Mouse (Mus musculus): Measurements from ENCODE around the gene Glod5. TPM values are rescaled to one million over a fixed set of nuclear protein-coding genes. Genes with fewer than 3 reads are reported as not detected.

Glod5 gene
- polyA plus RNA-seq, 1 experiment: not detected

DNA sequence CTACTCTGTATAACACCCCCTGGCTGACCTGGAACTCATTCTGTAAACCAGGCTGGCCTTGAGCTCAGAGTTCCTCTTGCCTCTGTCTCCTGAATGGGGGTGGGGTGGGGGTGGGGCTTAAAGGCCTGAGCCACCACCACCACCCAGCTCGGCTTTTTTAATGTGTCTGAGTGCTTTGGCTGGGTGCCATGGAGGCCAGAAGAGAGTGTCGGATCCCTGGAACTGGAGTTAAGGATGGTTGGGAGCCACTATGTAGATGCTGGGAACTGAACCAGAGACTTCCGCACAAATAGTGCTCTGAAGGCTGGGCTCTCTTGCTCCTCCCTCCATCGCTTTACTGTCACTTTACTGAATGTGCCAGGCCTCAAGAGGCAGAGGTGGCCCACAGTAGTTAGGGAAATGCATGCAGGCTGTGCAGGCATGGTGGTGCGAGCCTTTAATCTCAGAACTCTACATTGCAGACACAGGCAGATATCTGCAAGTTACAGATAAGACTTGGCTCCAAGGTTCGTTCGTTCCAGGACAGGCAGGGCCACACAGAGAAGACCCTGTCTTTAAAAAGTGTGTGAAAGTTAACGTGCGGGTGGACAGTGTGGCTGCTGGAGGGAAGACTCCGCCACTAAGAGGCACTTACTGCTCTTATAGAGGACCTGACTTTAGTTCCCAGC lies 25.1 kb downstream of the Glod5 start:
- Histone ChIP-seq H3K27ac (replicated peaks; ENCODE audit: low read depth, low read length) (no peak overlapping the region), H3K4me1 (ENCODE audit: control insufficient read depth, insufficient read depth, insufficient read length, low read length) (no peaks in the 10 kb centered on the region), H3K4me3 (ENCODE audit: insufficient read depth, low read depth, low read length) (no peak overlapping the region)

GRCm38 (mm10) chrX:7992379-7993067 lies 25.8 kb downstream of the Glod5 start:
- Histone ChIP-seq H3K4me1 (ENCODE audit: control insufficient read depth, insufficient read depth, insufficient read length, low read length) (no peaks in the 10 kb centered on the region), H3K27ac (replicated peaks; ENCODE audit: low read depth, low read length) (no peak overlapping the region), H3K4me3 (ENCODE audit: insufficient read depth, low read depth, low read length) (no peak overlapping the region)

DNA sequence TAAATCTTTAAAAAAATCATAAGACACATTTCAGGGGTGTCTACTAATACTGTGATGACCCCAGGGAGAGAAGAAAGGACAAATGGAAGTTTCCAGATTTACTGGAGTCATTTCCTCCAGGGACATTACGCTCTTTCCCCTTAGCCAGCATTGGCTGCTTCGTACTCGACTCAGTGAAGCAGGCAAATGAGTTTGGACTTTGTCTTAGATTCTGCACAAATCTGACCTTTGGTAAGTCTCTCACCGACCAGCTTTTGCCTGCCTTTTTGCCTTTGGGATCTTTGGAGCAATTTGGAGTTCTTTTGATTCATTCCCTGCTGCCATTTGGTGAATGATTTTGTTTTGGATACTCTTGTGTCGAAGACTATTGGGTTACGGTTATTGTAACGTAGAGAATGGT lies 36.9 kb downstream of the Glod5 start:
- peak overlapping the region; percentile 89 for H3K27ac ChIP-seq (replicated peaks; ENCODE audit: low read depth, low read length)
- peak overlapping the region; percentile 37; the same call in 1 of the 2 replicates for H3K4me3 ChIP-seq (ENCODE audit: insufficient read depth, low read depth, low read length)
- no peaks in the 10 kb centered on the region for H3K4me1 ChIP-seq (ENCODE audit: control insufficient read depth, insufficient read depth, insufficient read length, low read length)

GRCm38 (mm10) chrX:7977892-7978291 lies 40.4 kb downstream of the Glod5 start, which contains the start of gene Gata1:
Gene Gata1 (minus strand): TSS chrX:7978071.
- no peaks in the 10 kb centered on the region for H3K4me1 ChIP-seq (ENCODE audit: control insufficient read depth, insufficient read depth, insufficient read length, low read length)
- no peak within 1 kb of the TSS for H3K4me3 ChIP-seq (ENCODE audit: insufficient read depth, low read depth, low read length)
- H3K27ac ChIP-seq (replicated peaks; ENCODE audit: low read depth, low read length): no peak within 1 kb of the TSS

GRCm38 (mm10) chrX:7971292-7971691 lies 47.0 kb downstream of the Glod5 start:
- Histone ChIP-seq H3K27ac (replicated peaks; ENCODE audit: low read depth, low read length) (no peak overlapping the region), H3K4me1 (ENCODE audit: control insufficient read depth, insufficient read depth, insufficient read length, low read length) (no peaks in the 10 kb centered on the region), H3K4me3 (ENCODE audit: insufficient read depth, low read depth, low read length) (no peak overlapping the region)

GRCm38 (mm10) chrX:7968899-7969298 lies 49.4 kb downstream of the Glod5 start:
- no peaks in the 10 kb centered on the region for H3K4me1 ChIP-seq (ENCODE audit: control insufficient read depth, insufficient read depth, insufficient read length, low read length)
- no peak overlapping the region for H3K27ac ChIP-seq (replicated peaks; ENCODE audit: low read depth, low read length)
- no peak overlapping the region for H3K4me3 ChIP-seq (ENCODE audit: insufficient read depth, low read depth, low read length)

GRCm38 (mm10) chrX:7968226-7968625 lies 50.1 kb downstream of the Glod5 start:
- no peak overlapping the region for H3K27ac ChIP-seq (replicated peaks; ENCODE audit: low read depth, low read length)
- no peak overlapping the region for H3K4me3 ChIP-seq (ENCODE audit: insufficient read depth, low read depth, low read length)
- no peaks in the 10 kb centered on the region for H3K4me1 ChIP-seq (ENCODE audit: control insufficient read depth, insufficient read depth, insufficient read length, low read length)

GRCm38 (mm10) chrX:7967596-7968201 lies 50.6 kb downstream of the Glod5 start:
- Histone ChIP-seq H3K4me3 (ENCODE audit: insufficient read depth, low read depth, low read length) (no peak overlapping the region), H3K4me1 (ENCODE audit: control insufficient read depth, insufficient read depth, insufficient read length, low read length) (no peaks in the 10 kb centered on the region), H3K27ac (replicated peaks; ENCODE audit: low read depth, low read length) (no peak overlapping the region)

GRCm38 (mm10) chrX:7966161-7966560 lies 52.1 kb downstream of the Glod5 start:
- no peak overlapping the region for H3K4me3 ChIP-seq (ENCODE audit: insufficient read depth, low read depth, low read length)
- no peaks in the 10 kb centered on the region for H3K4me1 ChIP-seq (ENCODE audit: control insufficient read depth, insufficient read depth, insufficient read length, low read length)
- no peak overlapping the region for H3K27ac ChIP-seq (replicated peaks; ENCODE audit: low read depth, low read length)

DNA sequence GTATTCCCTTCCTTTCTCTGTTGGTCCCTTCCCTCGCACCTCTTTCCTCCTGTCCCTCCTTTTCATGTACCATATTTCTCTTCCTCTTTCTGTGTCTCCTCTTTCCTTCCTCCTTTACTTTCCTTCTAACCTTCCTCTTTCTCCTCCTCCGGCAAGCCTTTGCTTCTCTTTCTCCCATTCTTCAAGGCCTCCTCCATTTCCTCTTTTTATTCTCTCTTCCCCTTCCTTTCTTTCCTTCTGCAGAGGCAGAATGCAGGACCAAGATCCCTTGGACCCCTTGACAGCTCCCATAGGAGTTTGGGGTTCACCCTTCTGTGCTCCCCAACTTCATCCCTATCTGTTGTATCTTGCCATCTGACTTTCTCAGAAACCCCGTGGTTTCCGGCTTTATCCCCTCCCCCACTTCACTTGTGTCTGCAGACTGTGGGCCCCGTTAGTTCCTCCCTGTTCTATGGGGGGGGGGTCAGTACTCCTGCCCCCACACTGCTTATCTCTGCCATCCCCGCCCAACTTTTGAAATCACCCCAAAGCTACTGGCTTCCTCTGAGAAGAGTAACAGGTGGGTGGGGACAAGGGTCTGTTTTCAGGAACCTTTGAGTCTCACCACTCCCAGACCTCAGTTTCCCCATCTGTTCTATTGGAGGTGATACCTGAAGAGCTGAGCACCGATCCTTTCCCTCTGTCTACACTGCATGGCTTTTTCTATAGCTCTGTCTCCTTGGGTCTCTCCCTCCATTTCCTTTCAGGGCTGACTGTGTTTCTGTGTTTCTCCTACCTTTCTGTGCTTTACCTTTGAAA lies 54.3 kb downstream of the Glod5 start:
- no peak overlapping the region for H3K4me3 ChIP-seq (ENCODE audit: insufficient read depth, low read depth, low read length)
- no peaks in the 10 kb centered on the region for H3K4me1 ChIP-seq (ENCODE audit: control insufficient read depth, insufficient read depth, insufficient read length, low read length)
- H3K27ac ChIP-seq (replicated peaks; ENCODE audit: low read depth, low read length): no peak overlapping the region

- Histone ChIP-seq H3K4me1 (ENCODE audit: control insufficient read depth, insufficient read depth, insufficient read length, low read length) (no peaks in the 10 kb centered on the region), H3K4me3 (ENCODE audit: insufficient read depth, low read depth, low read length) (no peak overlapping the region), H3K27ac (replicated peaks; ENCODE audit: low read depth, low read length) (no peak overlapping the region)
Observed at GRCm38 (mm10) chrX:7958868-7959267, 59.4 kb downstream of the Glod5 start.

Other genes starting within 250 kb of the Glod5 start
- gene Gripap1, start 228.7 kb downstream of the Glod5 start, polyA plus RNA-seq (2012; ENCODE audit: insufficient read depth, insufficient read length, missing spikeins): 18.6 and 19.2 TPM in 2 replicates
- gene Kcnd1, start 196.2 kb downstream of the Glod5 start, polyA plus RNA-seq (2012; ENCODE audit: insufficient read depth, insufficient read length, missing spikeins): 0.21 TPM in 1 of 2 replicates, not detected in the other
- 14.1 and 23.4 TPM in 2 replicates for gene Otud5, start 177.1 kb downstream of the Glod5 start, polyA plus RNA-seq (2012; ENCODE audit: insufficient read depth, insufficient read length, missing spikeins)
- gene Pim2, start 140.2 kb downstream of the Glod5 start, polyA plus RNA-seq (2012; ENCODE audit: insufficient read depth, insufficient read length, missing spikeins): 1.7 and 2.0 TPM in 2 replicates
- 9.2 and 15.3 TPM in 2 replicates for gene Slc35a2, start 134.5 kb downstream of the Glod5 start, polyA plus RNA-seq (2012; ENCODE audit: insufficient read depth, insufficient read length, missing spikeins)
- 25.0 and 29.5 TPM in 2 replicates for gene Pqbp1, start 119.2 kb downstream of the Glod5 start, polyA plus RNA-seq (2012; ENCODE audit: insufficient read depth, insufficient read length, missing spikeins)
- 47.7 and 50.3 TPM in 2 replicates for gene Timm17b, start 119.1 kb downstream of the Glod5 start, polyA plus RNA-seq (2012; ENCODE audit: insufficient read depth, insufficient read length, missing spikeins)
- gene Gm10491, start 110.7 kb downstream of the Glod5 start, polyA plus RNA-seq (2012; ENCODE audit: insufficient read depth, insufficient read length, missing spikeins): not detected in 2 replicates
- not detected in 2 replicates for gene Gm10490, start 109.0 kb downstream of the Glod5 start, polyA plus RNA-seq (2012; ENCODE audit: insufficient read depth, insufficient read length, missing spikeins)
- gene Pcsk1n, start 98.7 kb downstream of the Glod5 start, polyA plus RNA-seq (2012; ENCODE audit: insufficient read depth, insufficient read length, missing spikeins): not detected in 2 replicates
- not detected in 2 replicates for gene Eras, start 89.9 kb downstream of the Glod5 start, polyA plus RNA-seq (2012; ENCODE audit: insufficient read depth, insufficient read length, missing spikeins)
- gene Hdac6, start 70.6 kb downstream of the Glod5 start, polyA plus RNA-seq (2012; ENCODE audit: insufficient read depth, insufficient read length, missing spikeins): 7.6 and 11.6 TPM in 2 replicates
- gene Gata1, start 40.4 kb downstream of the Glod5 start, polyA plus RNA-seq (2012; ENCODE audit: insufficient read depth, insufficient read length, missing spikeins): not detected in 2 replicates
- 1.6 and 2.6 TPM in 2 replicates for gene Suv39h1, start 56.3 kb upstream of the Glod5 start, polyA plus RNA-seq (2012; ENCODE audit: insufficient read depth, insufficient read length, missing spikeins)
- 1.1 and 1.5 TPM in 2 replicates for gene Was, start 72.0 kb upstream of the Glod5 start, polyA plus RNA-seq (2012; ENCODE audit: insufficient read depth, insufficient read length, missing spikeins)
- 19.6 and 24.5 TPM in 2 replicates for gene Wdr13, start 114.4 kb upstream of the Glod5 start, polyA plus RNA-seq (2012; ENCODE audit: insufficient read depth, insufficient read length, missing spikeins)
- 188 and 247 TPM in 2 replicates for gene Rbm3, start 127.4 kb upstream of the Glod5 start, polyA plus RNA-seq (2012; ENCODE audit: insufficient read depth, insufficient read length, missing spikeins)
- gene Tbc1d25, start 157.7 kb upstream of the Glod5 start, polyA plus RNA-seq (2012; ENCODE audit: insufficient read depth, insufficient read length, missing spikeins): 3.2 and 4.2 TPM in 2 replicates
- 36.2 and 45.9 TPM in 2 replicates for gene Ebp, start 175.0 kb upstream of the Glod5 start, polyA plus RNA-seq (2012; ENCODE audit: insufficient read depth, insufficient read length, missing spikeins)
- gene Porcn, start 188.0 kb upstream of the Glod5 start, polyA plus RNA-seq (2012; ENCODE audit: insufficient read depth, insufficient read length, missing spikeins): 6.0 and 7.3 TPM in 2 replicates
- 19.6 and 22.2 TPM in 2 replicates for gene Ftsj1, start 233.9 kb upstream of the Glod5 start, polyA plus RNA-seq (2012; ENCODE audit: insufficient read depth, insufficient read length, missing spikeins)

Measured in brown adipose tissue, adult 24 weeks (tissue).